Mouse (Mus musculus) midbrain, embryonic 16.5 days (tissue): ENCODE measurements around the gene 1700003E16Rik. TPM values are rescaled to one million over a fixed set of nuclear protein-coding genes. Genes with fewer than 3 reads are reported as not detected.
A peak's percentile ranks its signal among the peaks of the same experiment; 100 is the strongest.

ENCODE experiments used
- ATAC-seq: fragments of 200-750 bp; cut with Nextera tagmentation; 2 replicates; pipeline ENCODE4 v1.8.0; 2017; ENCODE audit warnings: moderate TSS enrichment
- H3K27ac ChIP-seq: fragments of 300-500 bp; sonication (generic); 2 replicates; pipeline ENCODE4 v1.5.1; 2014; ENCODE audit warnings: mild to moderate bottlenecking, low read length, mixed read lengths
- H3K27me3 ChIP-seq: fragments of 300-500 bp; sonication (generic); 2 replicates; pipeline ENCODE4 v1.6.1; 2014; ENCODE audit warnings: low read depth, low read length, mixed read lengths; ENCODE audit not compliant: control insufficient read depth, insufficient read depth
- H3K36me3 ChIP-seq: fragments of 300-500 bp; sonication (generic); 2 replicates; pipeline ENCODE4 v1.6.1; 2014; ENCODE audit warnings: mild to moderate bottlenecking, low read length, moderate library complexity, mixed read lengths; ENCODE audit not compliant: control insufficient read depth, insufficient read depth
- H3K4me1 ChIP-seq: fragments of 300-500 bp; sonication (generic); 2 replicates; pipeline ENCODE4 v1.6.1; 2014; ENCODE audit warnings: mild to moderate bottlenecking, low read length, mixed read lengths; ENCODE audit not compliant: control insufficient read depth, insufficient read depth
- H3K4me2 ChIP-seq: fragments of 300-500 bp; sonication (generic); 2 replicates; pipeline ENCODE4 v1.6.1; 2014; ENCODE audit warnings: mild to moderate bottlenecking, low read length, mixed read lengths
- H3K4me3 ChIP-seq: fragments of 300-500 bp; sonication (generic); 2 replicates; pipeline ENCODE4 v1.5.1; 2014; ENCODE audit warnings: low read depth, mild to moderate bottlenecking, low read length, moderate library complexity, mixed read lengths
- H3K9ac ChIP-seq: fragments of 300-500 bp; sonication (generic); 2 replicates; pipeline ENCODE4 v1.6.1; 2014; ENCODE audit warnings: low read depth, low read length, mixed read lengths
- H3K9me3 ChIP-seq: fragments of 300-500 bp; sonication (generic); replicated peaks from 2 replicates; pipeline ENCODE4 v1.6.1; 2014; ENCODE audit warnings: mild to moderate bottlenecking, low read length, mixed read lengths; ENCODE audit not compliant: control insufficient read depth, poor library complexity, severe bottlenecking
- WGBS: fragments of 180-500 bp; shearing (Covaris S2); extraction: QIAGEN DNeasy Blood & Tissue Kit; methylation state at CpG from one replicate; pipeline ENCODE4 v1.1.7; 2014; 5-methylcytosine and 5-hydroxymethylcytosine counted together
- polyA plus RNA-seq: library from polyadenylated mRNA; unstranded; fragments of >200 nt; fragmentation: Nextera tagmentation; extraction: Ambion mirVana; gene quantifications from 2 replicates; pipeline ENCODE4 v1.2.1, GENCODE M21; 2015

Gene 1700003E16Rik
- polyA plus RNA-seq, 1 experiment from 2014 or later: 16.3 TPM

DNA sequence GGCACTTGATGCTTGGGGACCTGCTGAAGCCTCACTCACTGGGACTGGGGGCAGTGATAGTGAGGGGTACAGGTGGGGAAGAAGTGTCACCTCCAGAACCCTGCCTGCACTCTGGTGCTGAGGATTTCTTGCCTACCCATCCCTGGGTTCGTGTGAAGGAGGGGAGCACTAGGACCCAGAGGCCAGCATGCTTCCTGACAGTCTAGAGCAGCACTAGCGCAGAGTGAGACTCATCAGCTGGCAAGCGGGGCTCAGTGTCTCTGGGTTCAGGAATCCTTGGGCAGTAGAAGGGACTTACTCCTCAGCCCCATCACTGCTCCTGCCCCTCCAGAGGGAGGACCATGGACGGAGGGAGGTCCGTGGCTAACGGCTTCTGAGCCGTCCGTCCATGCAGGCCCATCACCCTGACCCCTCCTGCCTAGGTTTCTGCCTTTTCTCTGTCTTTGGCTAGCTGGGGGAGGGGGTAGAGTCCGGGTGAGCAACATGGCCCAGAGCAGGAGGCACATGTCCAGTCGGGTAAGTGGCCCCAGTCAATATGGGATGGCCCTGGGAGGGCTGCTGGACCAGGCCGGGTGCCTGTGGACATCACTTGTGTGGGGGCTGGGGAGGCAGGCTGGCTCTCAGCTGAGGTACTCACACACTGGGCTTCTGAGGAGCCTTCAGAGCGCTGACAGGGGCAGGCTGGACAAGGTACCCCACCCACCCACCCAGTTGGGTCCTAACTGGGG, 23.4 kb downstream of the 1700003E16Rik start:
- peak; percentile 90 for ATAC-seq
- Histone ChIP-seq H3K9ac (peak overlapping the region; percentile 89), H3K27ac (peak overlapping the region; percentile 72), H3K4me2 (peak overlapping the region; percentile 81), H3K4me3 (peak overlapping the region; percentile 70), H3K27me3 (no peaks in the 10 kb centered on the region), H3K9me3 (no peaks in the 10 kb centered on the region), H3K4me1 (peaks cover 22% of the 10 kb centered on the region), H3K36me3 (peaks cover 14% of the 10 kb centered on the region)
- WGBS: 12% methylated on average over 12 of the region's 12 CpGs

DNA sequence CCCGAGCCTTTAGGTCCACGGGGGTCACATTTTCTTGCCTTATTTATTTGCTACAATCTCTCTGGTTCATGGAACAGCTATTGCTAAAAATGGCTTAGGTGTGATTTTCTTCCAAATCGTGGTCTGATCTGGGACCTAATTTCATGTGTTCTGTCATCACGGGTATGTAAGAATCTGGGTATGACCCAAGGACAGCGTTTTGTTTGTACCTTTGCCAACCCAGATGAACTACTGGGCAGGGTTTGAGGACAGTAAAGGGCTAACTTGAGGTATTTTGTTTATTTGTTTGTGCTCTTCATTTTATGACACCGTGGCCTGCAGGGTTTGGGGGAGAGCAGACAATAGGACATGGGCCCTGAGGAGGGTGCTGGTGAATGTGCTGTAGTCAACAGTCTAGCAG, 24.4 kb downstream of the 1700003E16Rik start:
- ATAC-seq: no peak
- Histone ChIP-seq H3K27ac (no peak overlapping the region), H3K9ac (peak overlapping the region; percentile 89; the same call in 1 of the 2 replicates), H3K4me1 (peaks cover 25% of the 10 kb centered on the region), H3K36me3 (peaks cover 14% of the 10 kb centered on the region), H3K27me3 (no peaks in the 10 kb centered on the region), H3K4me3 (peak overlapping the region; percentile 70), H3K9me3 (no peaks in the 10 kb centered on the region), H3K4me2 (peak overlapping the region; percentile 81)
- 85% methylated on average over 6 of the region's 6 CpGs for WGBS

DNA sequence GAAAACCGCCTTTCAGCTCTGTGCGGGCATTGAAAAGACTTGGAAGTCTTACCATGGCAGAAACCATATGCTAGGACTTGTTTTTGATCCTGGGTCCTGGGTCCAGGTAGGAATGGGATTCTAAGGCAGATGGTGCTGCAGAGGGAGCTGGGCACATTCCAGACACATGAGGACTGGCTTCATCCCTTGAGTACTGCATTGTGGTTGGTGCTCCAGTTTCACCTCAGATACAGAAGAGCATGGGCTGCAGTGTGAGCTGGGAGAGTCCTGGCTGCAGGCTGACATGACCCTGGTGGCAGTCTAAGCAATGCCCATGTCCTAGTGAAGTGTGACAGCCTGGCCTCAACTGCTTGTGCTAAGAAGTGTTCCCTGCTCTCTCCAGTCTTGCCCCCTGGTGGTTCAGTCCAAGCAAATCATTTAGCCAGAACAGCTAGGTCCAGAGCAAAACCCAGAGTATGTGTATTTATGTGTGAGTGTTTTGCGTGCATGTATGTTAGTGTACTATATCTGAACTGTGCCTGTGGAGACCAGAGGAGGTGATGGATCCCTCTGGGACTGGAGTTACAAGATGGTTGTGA, 28.7 kb downstream of the 1700003E16Rik start:
- no peaks in the 10 kb centered on the region for H3K27me3 ChIP-seq
- H3K9ac ChIP-seq: no peak overlapping the region
- no peak for ATAC-seq
- H3K4me1 ChIP-seq: peaks cover 37% of the 10 kb centered on the region
- H3K4me2 ChIP-seq: no peak overlapping the region
- WGBS: 95% methylated on average over 3 of the region's 3 CpGs
- no peaks in the 10 kb centered on the region for H3K9me3 ChIP-seq
- H3K27ac ChIP-seq: peak overlapping the region; percentile 91
- no peak overlapping the region for H3K4me3 ChIP-seq
- H3K36me3 ChIP-seq: peaks cover 24% of the 10 kb centered on the region

DNA sequence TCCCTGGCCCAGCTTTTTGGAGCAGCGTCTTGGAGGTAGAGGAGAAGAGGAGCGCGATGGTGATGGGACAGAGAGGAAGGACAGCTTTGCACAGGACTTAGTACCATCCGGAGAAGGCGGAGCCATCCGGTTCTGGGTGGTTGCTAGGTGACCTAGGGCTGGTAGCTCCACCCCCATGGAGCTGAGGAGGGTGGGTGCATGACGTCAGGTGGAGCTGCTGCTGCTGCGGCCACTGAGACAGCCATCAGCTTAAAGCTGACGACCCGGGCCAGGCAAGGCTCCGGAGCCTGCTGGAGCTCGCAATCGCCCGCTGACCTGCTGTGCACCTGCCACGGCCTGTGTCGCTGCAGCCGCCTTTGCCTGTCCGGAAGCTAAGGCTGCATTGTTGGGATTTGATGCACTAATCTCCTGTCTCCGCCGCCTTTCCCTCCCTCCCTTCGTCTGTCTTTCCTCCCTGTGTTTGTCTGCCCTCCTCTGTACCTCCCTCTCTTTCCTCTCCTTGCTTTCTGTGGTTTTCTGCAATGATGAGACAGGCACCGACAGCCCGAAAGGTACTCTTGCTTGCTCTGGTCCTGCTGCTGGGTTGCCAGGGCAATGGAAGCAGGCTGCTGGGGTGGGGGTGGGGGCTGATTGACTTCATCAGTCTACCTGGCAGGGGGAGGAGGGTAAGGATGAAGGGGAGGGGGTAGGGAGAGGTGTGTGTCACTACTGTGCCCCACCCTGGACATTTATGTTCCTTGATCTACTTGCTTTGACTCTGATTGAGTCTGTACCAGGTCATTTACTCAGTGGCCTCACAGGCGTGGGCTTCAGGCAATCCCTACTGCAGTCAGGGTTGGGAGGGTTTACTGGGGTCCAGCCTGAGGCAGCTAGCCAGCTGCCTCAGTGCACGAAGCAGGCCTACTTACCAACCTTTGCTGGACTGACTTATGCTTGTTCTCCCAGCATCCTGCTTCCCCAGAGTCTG, 30.0 kb downstream of the 1700003E16Rik start:
- peak overlapping the region; percentile 53 for H3K4me3 ChIP-seq
- 4% methylated on average over 25 of the region's 25 CpGs for WGBS
- peak overlapping the region; percentile 75 for H3K4me2 ChIP-seq
- H3K36me3 ChIP-seq: peaks cover 35% of the 10 kb centered on the region
- H3K4me1 ChIP-seq: peaks cover 25% of the 10 kb centered on the region
- H3K27ac ChIP-seq: peak overlapping the region; percentile 91
- peak overlapping the region; percentile 91 for H3K9ac ChIP-seq
- H3K27me3 ChIP-seq: no peaks in the 10 kb centered on the region
- peak; percentile 95 for ATAC-seq
- H3K9me3 ChIP-seq: no peaks in the 10 kb centered on the region

DNA sequence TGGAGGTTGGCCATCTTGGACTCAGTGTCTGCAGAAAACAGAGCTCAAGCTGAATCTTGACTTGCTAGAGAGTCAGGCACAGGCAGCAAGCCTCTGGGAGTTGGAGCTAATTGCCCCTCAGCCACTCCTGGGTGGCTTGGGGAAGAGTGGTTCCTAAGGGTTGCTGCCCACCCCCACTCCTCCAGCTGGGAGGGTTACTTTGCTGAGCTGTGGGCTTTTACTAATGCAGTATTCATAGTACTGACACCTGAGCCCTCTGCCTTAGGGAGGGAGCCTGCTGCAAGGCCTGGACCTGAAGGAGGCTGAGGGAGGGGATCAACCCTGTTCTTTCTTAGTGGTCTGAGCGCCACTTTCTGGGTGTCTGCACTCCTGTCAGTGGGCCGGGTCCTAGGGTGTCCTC, 30.7 kb downstream of the 1700003E16Rik start:
- Histone ChIP-seq H3K9ac (peak overlapping the region; percentile 91), H3K4me3 (peak overlapping the region; percentile 53), H3K4me1 (peaks cover 25% of the 10 kb centered on the region), H3K27me3 (no peaks in the 10 kb centered on the region), H3K9me3 (no peaks in the 10 kb centered on the region), H3K4me2 (peak overlapping the region; percentile 75), H3K27ac (peak overlapping the region; percentile 91), H3K36me3 (peaks cover 42% of the 10 kb centered on the region)
- 61% methylated on average over 2 of the region's 2 CpGs for WGBS
- no peak for ATAC-seq

DNA sequence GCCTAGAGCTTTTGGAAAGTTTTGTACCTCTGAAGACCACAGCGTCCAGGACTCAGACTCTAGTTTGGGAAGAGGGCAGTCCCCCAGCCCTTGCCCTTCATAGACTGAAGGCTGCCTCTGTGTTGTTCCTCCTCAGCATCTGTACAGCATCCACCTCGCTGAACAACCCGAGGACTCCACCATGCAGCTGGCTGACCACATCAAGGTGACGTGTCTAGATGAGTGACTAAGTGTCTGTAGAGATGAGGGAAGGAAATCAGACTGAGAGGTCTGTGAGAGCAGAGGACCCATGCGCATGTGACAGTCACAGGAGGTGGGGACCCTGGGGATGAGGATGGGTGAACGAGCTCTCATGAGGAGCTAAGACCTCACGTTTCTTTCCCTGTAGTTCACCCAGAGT, 37.4 kb downstream of the 1700003E16Rik start:
- Histone ChIP-seq H3K4me1 (no peaks in the 10 kb centered on the region), H3K9ac (no peak overlapping the region), H3K4me3 (no peak overlapping the region), H3K27ac (no peak overlapping the region), H3K36me3 (peaks cover 85% of the 10 kb centered on the region), H3K27me3 (no peaks in the 10 kb centered on the region), H3K4me2 (no peak overlapping the region), H3K9me3 (no peaks in the 10 kb centered on the region)
- no peak for ATAC-seq
- 92% methylated on average over 7 of the region's 7 CpGs for WGBS

DNA sequence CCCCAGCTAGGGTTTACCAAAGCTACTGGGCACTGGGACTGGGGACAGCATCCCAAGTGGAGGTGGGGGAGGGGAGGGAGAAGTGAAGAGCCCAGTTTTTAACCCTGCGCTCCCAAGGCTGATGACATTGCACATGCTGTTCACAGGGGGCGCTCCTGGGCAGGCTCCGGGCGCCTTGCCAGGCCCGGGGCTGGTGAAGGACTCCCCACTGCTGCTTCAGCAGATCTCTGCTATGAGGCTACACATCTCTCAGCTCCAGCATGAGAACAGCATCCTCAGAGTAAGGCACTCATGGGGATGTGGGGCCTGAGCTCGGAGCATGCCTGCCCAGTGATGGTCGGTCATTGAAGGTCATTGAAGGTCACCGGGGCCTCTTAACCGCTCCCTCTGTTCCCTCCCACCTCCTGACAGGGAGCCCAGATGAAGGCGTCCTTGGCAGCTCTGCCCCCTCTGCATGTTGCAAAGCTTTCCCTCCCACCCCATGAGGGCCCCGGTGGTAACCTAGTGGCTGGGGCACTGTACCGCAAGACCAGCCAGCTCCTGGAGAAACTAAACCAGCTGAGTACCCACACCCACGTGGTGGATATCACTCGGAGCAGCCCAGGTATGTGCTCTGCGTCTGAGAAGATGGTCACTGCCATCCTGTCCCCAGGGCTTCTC, 41.3 kb downstream of the 1700003E16Rik start:
- WGBS: 43% methylated on average over 15 of the region's 15 CpGs
- H3K27me3 ChIP-seq: no peaks in the 10 kb centered on the region
- H3K4me3 ChIP-seq: no peak overlapping the region
- no peaks in the 10 kb centered on the region for H3K4me1 ChIP-seq
- 0 out of 2 replicates have a peak overlapping the region, but pooled peaks have one; percentile 7 for H3K9ac ChIP-seq
- no peak overlapping the region for H3K27ac ChIP-seq
- peak; percentile 29; the same call in 1 of the 2 replicates for ATAC-seq
- H3K4me2 ChIP-seq: no peak overlapping the region
- peaks cover 68% of the 10 kb centered on the region for H3K36me3 ChIP-seq
- no peaks in the 10 kb centered on the region for H3K9me3 ChIP-seq

DNA sequence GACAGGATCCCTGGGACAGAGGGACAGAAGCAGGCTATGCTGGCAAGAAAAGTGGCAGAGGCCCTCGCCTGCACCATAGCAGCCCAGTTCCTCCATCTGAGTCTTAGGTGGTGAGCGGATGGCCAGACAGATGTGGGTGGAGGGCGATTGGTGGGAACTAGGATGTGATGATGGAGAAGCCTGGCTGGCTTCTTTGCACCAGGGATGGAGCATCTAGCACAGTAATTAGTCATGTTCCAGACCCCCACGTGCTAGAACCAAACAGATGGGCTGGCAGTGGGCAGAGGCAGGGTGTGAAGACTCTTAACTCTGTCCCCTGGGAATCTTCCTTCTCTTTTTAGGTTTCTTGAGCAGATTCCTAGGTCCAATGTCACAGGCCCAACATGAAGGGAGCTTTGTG, 47.1 kb downstream of the 1700003E16Rik start:
- no peak overlapping the region for H3K4me2 ChIP-seq
- peaks cover 17% of the 10 kb centered on the region for H3K36me3 ChIP-seq
- H3K9ac ChIP-seq: no peak overlapping the region
- H3K27ac ChIP-seq: no peak overlapping the region
- no peak for ATAC-seq
- no peak overlapping the region for H3K4me3 ChIP-seq
- WGBS: 89% methylated on average over 4 of the region's 4 CpGs
- no peaks in the 10 kb centered on the region for H3K9me3 ChIP-seq
- no peaks in the 10 kb centered on the region for H3K27me3 ChIP-seq
- no peaks in the 10 kb centered on the region for H3K4me1 ChIP-seq
